Mouse (Mus musculus): Measurements from ENCODE around the gene Eif2b2. TPM values are rescaled to one million over a fixed set of nuclear protein-coding genes. Genes with fewer than 3 reads are reported as not detected.

Eif2b2 gene
- polyA plus RNA-seq (2017; shearing (Covaris generic)): 10 to 100 TPM; 67.3 to 94.7 TPM

GRCm38 (mm10) chr12:85219236-85219904 lies at the start of gene Eif2b2:
Gene Eif2b2, plus strand, starts transcription at chr12:85219481.
- peak; percentile 100 for ATAC-seq

GRCm38 (mm10) chr12:85169877-85170276 lies 49.4 kb upstream of the Eif2b2 start:
- ATAC-seq: no peak

DNA sequence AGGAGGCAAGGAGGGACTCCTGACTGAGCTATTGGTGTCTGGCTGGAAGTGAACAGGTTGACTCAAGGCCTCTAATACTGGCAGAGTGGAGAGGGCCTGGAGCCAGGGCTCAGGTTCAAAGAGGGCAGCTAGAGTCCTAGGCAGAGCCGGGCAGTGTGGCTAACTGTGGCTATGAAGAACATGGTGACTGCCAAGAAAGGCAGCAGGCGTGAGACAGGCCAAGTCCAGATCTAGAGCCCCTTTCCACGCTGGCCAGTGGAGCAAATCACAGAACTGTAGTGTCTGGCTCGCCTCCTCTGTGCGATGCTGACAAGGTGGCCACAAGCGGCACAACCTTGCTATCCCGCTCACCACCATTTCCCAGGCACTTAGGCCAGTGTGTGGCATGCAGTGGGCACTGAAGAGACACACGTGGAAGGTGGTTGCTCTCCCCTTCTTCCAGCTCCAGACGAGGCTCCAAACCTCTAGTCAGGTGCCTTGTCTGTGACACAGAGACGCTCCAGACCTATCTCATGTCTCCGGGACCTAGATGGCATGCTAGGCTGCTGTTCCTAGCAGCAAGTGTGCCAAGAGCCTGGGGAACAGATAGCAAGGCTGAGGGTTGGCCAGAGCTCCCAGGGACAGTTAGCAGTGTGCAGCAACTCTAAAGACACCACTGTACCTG lies 48.9 kb upstream of the Eif2b2 start:
- no peak for ATAC-seq

DNA sequence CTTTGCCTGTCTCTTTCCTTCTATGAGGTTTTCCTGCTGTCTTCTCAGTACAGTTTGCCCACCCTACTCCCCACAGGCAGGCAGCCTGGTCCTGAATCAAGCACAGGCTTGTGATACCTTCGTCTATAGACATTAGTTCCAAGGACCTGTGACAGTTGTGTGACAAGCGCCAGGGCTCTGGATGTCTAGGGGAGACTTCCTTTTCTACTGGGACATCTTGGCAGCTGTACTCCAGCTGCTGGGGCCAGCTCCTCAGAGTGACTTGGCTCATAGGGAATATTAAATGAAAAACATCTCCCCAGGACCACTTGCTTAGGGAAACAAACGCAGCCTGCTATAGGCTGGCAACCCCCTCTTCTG lies 48.4 kb upstream of the Eif2b2 start:
- ATAC-seq: no peak

DNA sequence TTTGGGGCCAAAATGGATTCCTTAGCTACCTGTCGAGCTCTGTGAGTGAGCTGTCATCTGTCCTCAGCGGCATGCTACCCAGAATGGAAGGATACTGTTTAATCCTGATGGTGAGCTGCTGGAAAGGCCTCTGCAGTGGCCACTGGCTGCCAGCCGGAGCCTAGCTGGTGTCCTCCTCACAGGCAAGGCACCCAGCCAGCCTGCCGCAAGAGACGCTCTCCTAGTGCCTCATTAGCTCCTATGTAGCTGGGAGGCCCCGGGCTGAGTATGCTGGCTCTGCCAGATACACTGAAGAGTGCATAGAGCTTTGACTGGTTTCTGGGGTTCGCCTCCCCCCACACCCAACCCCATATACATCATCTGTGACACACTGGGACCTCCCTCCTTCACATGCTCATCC lies 45.3 kb upstream of the Eif2b2 start:
- no peak for ATAC-seq

GRCm38 (mm10) chr12:85175087-85175675 lies 44.1 kb upstream of the Eif2b2 start:
- ATAC-seq: no peak

DNA sequence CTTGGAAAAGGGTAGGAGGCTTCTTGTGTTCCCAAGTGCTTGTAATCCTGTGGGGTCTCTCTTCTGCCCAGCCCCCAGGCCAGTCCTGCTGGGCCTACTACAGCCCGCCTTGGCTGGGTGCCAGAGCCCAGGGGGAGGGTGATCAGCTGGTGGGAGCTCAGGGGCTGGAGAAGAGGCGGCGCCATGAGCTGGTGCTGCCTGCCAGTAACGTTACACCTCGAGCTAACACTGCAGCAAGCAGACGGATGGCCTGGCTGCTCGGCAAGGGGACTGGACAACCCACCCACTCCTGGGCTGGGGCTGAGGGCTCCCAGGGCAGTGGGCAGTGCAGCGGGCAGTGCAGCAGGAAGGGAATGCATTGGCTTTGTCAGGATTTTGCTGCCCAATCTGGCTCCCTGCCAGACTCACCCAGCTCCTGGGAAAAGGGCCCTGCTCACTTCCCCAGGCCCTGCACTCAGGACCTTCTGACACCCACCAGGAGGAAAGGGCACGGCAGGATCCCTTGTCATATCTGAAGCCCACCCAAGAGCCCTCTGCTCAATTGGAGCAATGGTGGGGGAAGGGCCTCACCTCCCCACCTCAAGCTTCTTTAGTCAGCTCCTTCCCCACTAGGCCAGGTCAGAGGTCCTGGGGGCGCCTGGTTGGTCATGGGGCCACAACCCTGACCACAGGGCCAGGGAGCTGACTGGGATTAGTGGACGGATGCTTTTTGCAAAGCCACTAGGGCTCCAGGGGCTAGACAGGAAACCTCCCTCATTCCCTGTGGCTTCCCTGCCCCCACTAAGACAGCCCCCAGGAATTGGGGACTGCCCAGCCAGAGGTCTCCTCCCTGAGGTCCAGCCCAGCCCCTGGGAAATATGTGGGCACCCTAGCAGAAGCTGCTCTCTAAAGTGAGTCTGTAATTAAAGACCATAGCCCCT lies 43.1 kb upstream of the Eif2b2 start:
- no peak for ATAC-seq

DNA sequence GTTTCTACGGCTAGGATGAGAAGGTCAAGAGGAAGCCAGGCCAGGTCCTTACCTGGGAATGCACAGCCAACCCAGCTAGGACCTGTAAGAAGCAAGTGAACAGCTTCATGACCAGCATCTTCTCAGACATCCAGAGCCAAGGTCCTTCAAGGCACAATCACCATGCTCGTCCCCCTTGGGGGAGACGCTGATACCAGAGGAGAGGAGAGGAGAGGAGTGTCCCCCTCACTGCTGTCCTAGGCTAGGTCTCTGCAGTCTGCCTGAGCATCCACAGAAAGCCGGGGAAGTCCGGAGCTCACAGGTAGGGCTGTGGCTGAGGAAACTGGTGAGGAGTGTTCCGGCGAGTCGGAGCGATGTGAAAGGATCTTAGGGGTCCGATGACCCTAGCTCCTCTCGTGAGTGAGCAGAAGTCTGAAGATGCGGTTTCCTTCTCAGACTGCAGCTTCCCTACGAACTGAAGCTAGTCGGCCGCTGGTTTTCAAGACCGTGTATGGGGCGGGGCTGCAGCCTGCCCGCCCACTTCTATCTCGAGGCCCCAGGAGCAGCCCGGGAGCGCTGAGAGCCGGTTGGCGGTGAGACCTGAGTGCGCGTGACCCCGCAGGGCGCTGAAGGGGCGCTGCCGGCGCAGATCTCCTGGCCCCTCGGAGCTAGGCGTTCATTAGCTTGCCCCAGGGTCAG lies 42.3 kb upstream of the Eif2b2 start:
- ATAC-seq: peak; percentile 86

- no peak for ATAC-seq
These were observed 41.5 kb upstream of the Eif2b2 start, which contains the start of gene Pgf for GRCm38 (mm10) chr12:85177740-85178239. Gene Pgf, minus strand, starts transcription at chr12:85177790.

DNA sequence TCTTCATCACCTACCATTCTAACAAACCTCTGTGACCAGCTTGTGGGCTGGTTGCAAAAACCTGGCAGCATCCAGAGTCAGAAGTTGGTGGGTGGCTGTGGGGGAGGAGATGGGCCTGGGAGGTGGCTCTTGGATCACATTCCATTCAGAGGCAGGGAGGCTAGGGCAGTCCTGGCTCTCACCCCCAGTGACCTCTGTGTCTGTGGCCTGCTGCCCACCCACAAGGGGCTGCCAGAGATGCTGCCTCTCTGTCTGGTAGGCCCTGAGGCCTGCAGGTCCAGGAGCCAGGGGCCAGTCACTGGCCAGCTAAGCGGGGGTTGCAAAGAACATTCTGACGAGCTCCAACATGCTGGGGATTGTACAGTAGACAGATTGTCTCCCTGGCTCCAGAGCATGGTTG lies 41.0 kb upstream of the Eif2b2 start:
- ATAC-seq: no peak

DNA sequence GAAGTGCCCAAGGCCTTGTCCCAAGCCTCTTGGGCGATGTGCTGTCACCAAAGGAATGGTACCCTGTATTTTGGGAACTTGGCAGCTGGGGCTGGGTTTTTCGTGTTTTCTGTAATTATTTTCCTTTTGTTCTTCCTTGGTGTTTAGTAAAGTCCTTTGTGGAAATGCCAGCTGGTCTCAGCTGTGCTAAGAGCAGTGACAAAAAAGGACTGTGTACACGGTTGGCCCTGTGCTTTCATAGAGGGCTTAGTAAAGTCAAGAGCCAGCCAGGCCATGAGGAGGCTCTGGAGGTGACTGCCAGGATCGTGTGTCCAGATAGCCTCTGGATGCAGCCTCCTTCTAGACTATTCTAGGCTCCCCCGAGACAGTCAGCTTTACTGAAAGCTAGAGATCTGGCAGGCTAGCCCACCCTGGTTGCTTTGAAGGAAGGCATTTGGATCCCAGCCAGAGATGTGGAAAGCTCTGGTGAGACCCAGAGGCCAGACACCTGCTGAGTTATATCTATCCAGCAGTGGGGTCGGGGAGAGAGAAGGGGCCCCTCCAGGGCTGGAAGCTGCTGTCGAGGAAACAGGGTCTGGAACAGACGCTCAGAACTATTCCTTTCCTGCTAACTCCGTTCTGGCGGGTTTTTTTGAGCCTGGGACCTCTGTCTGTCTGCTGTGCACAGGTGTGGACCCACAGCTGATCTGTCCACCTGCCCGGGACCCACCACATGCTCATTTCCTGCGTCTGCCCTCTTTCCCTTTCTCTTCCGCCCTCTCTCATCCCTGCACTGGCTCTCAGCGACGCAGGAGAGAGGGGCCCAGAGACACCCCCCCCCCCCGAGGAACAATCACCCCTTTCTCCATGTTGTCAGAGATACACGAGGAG lies 37.6 kb upstream of the Eif2b2 start:
- ATAC-seq: no peak

- no peak for ATAC-seq
These were observed 37.0 kb upstream of the Eif2b2 start for GRCm38 (mm10) chr12:85182345-85182643.

DNA sequence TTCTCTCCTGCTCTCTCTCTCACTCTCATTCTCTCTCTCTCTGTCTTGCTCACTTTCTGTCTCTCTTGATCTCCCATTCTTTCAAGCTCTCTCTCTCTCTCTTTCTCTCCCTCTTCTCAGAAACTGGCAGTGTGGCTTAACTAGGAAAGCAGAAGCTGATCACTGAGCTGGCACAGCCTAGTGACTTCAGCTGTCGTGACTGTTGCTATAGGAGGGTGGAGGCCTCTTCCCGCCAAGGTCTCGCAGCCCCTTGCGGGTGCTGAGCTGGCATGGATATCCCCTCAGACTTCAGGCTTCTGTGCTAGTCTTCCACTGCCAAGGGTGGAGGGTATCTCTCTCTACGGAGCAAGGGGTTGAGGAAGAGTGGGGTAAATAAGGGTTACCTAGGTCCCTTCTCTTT lies 36.4 kb upstream of the Eif2b2 start:
- ATAC-seq: no peak

GRCm38 (mm10) chr12:85184118-85184517 lies 35.2 kb upstream of the Eif2b2 start:
- ATAC-seq: no peak

- no peak for ATAC-seq
These were observed 33.5 kb upstream of the Eif2b2 start for GRCm38 (mm10) chr12:85185810-85186209.

- ATAC-seq: no peak
These were observed 32.9 kb upstream of the Eif2b2 start for GRCm38 (mm10) chr12:85186361-85186760.

- no peak for ATAC-seq
These were observed 29.0 kb upstream of the Eif2b2 start for GRCm38 (mm10) chr12:85190290-85190689.

DNA sequence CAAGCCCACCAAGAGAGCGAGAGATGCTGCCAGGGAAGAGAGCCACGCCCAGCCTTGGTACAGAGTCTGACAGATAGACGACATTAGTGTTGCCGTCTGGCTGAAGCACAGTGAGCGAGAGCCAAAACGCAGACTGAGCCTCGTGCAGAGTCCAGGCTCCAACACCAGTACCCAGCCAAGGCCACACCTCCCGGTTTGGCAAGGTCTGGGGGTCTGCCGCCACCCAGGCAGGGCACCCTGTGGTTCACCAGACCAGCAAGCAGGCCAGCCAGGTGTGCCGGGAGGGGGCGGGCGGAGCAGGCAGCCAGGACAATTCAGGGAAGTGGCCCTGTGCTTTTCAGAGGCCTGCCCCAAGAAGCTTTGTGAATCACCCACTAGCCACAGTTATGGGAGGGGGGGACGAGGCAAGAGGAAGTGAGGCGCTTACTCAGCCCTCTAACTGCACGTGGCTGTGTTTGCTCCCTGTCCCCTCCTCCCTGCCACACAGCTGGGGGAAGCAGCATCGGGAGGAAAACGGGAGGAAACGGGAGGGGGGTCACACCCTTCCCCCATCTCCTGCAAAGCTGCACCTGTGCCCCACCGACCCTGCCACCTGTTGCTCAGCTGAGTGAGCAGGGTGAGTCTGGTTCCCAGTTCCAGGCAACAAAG lies 26.7 kb upstream of the Eif2b2 start:
- ATAC-seq: no peak

GRCm38 (mm10) chr12:85193146-85193545 lies 26.1 kb upstream of the Eif2b2 start:
- no peak for ATAC-seq

GRCm38 (mm10) chr12:85193923-85194622 lies 25.2 kb upstream of the Eif2b2 start:
- no peak for ATAC-seq

Data from CD4-positive, CD25-positive, alpha-beta regulatory T cell, adult 4 months (primary cell).